Mouse (Mus musculus): ENCODE measurements around the gene Slamf9. TPM values are rescaled to one million over a fixed set of nuclear protein-coding genes. Genes with fewer than 3 reads are reported as not detected.

Gene Slamf9
- polyA plus RNA-seq, 1 experiment: 1.4 TPM

DNA sequence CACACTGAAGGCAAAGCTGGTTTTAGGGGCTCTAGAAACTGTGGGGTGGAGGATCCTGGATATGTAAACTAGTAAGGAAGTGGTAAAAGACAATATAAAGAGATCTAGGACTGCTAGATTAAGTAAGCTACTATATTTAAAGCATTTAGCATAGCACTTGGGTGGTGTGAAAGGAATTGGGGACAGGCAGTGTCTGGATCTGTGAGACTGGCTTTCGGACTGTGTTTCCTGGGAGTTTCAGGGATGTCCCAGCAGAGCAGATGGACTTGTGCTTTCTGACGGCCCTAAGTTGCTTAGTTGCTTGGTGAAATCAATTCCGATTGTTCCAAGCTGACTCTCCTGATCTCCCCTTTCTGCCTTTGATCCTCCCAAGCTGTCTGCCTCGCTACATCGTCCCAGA, 11.5 kb downstream of the Slamf9 start:
- TF ChIP-seq CTCF (IDR thresholded peaks at IDR 0.05; ENCODE audit: extremely low read depth, insufficient read depth, low read length) (no peak), POLR2A (IDR thresholded peaks at IDR 0.05; ENCODE audit: extremely low read depth, insufficient read depth, low read length) (no peak)
- H3K4me3 ChIP-seq (ENCODE audit: insufficient read depth, low read length): no peak overlapping the region
- no peaks in the 10 kb centered on the region for H3K4me1 ChIP-seq (ENCODE audit: control insufficient read depth, insufficient read depth, low read length)
- no peak overlapping the region for H3K27ac ChIP-seq (ENCODE audit: insufficient read depth, low read length)

DNA sequence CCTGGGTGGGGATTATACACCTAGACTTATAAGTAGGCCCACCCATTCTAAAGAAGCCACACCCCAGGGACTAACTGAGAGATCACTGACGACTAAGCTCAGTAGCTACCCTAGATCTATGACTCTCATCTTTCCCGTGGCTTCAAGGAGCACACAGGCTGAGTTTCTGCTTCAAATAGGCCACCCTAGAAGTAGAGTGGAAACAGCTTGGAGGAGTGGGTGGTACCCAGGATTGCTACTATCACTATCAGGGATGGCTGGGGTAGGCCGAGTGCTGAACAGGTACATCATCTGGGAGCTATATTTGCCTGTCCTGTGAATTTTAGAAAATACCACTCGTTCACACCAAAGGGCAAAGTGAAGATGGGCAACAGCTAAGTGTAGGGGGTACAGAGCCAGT, 12.7 kb downstream of the Slamf9 start:
- no peak overlapping the region for H3K4me3 ChIP-seq (ENCODE audit: insufficient read depth, low read length)
- TF ChIP-seq CTCF (IDR thresholded peaks at IDR 0.05; ENCODE audit: extremely low read depth, insufficient read depth, low read length): no peak
- TF ChIP-seq POLR2A (IDR thresholded peaks at IDR 0.05; ENCODE audit: extremely low read depth, insufficient read depth, low read length): no peak
- no peaks in the 10 kb centered on the region for H3K4me1 ChIP-seq (ENCODE audit: control insufficient read depth, insufficient read depth, low read length)

GRCm38 (mm10) chr1:172488831-172489230, 13.7 kb downstream of the Slamf9 start:
- H3K4me1 ChIP-seq (ENCODE audit: control insufficient read depth, insufficient read depth, low read length): no peaks in the 10 kb centered on the region
- no peak overlapping the region for H3K27ac ChIP-seq (ENCODE audit: insufficient read depth, low read length)
- H3K4me3 ChIP-seq (ENCODE audit: insufficient read depth, low read length): no peak overlapping the region
- no peak for TF ChIP-seq CTCF (IDR thresholded peaks at IDR 0.05; ENCODE audit: extremely low read depth, insufficient read depth, low read length)
- no peak for TF ChIP-seq POLR2A (IDR thresholded peaks at IDR 0.05; ENCODE audit: extremely low read depth, insufficient read depth, low read length)

More for the DNA sequence above, 12.7 kb downstream of the Slamf9 start:
- H3K27ac ChIP-seq (ENCODE audit: insufficient read depth, low read length): no peak overlapping the region

DNA sequence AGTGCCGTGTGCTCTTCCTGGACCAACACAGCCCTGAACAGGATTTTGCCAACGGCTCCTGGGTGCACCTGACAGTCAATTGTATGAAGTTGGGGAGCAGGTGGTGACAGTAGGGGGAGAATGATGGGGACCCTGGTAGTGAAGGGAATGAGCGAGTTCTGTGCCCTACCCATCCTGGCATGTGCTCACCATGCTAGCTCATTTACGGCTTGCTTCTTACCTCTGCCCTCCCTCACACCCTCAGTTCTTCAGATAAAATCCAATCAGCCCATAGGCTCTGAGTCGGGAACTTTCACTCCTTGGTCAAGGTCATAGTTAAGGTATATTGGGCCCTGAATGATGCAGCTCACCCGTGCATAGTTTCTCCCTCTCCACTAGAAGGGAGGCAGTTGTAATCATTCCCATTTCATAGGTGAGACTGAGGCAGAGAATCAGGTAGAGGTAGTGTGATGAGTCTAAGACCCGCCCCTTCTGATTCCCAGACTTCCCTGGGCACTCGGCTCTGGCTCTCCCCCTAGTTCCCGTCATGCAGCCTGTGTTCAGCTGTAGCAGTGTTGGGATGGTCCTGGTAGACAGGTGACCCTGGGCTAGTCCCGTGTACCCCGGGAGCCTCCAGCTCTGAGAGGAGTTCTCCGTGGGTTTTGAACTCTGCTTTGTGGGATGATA, 14.6 kb downstream of the Slamf9 start:
- no peak for TF ChIP-seq POLR2A (IDR thresholded peaks at IDR 0.05; ENCODE audit: extremely low read depth, insufficient read depth, low read length)
- no peak for TF ChIP-seq CTCF (IDR thresholded peaks at IDR 0.05; ENCODE audit: extremely low read depth, insufficient read depth, low read length)
- H3K4me1 ChIP-seq (ENCODE audit: control insufficient read depth, insufficient read depth, low read length): no peaks in the 10 kb centered on the region
- H3K4me3 ChIP-seq (ENCODE audit: insufficient read depth, low read length): peak overlapping the region; percentile 47; the same call in 1 of the 2 replicates
- H3K27ac ChIP-seq (ENCODE audit: insufficient read depth, low read length): no peak overlapping the region

DNA sequence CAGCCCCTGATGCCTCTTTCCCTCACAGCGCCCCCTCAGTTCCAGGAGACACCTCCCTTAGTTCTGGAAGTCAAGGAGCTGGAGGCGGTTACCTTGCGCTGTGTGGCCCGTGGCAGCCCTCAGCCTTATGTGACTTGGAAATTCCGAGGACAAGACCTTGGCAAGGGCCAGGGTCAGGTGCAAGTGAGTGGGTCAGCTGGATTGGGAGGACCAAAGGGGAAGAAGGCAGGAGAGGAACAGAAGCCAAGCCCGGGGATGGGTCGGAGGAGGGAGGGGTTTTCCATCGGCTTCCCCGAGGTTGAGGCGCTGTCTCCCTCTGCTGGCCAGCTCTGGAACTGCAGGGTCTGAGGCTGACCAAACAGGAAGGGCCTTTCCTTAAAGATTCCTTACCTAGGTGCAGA, 15.1 kb downstream of the Slamf9 start:
- Histone ChIP-seq H3K27ac (ENCODE audit: insufficient read depth, low read length) (no peak overlapping the region), H3K4me1 (ENCODE audit: control insufficient read depth, insufficient read depth, low read length) (no peaks in the 10 kb centered on the region), H3K4me3 (ENCODE audit: insufficient read depth, low read length) (peak overlapping the region; percentile 47)
- TF ChIP-seq POLR2A (IDR thresholded peaks at IDR 0.05; ENCODE audit: extremely low read depth, insufficient read depth, low read length): no peak
- peak; percentile 89 for TF ChIP-seq CTCF (IDR thresholded peaks at IDR 0.05; ENCODE audit: extremely low read depth, insufficient read depth, low read length)

DNA sequence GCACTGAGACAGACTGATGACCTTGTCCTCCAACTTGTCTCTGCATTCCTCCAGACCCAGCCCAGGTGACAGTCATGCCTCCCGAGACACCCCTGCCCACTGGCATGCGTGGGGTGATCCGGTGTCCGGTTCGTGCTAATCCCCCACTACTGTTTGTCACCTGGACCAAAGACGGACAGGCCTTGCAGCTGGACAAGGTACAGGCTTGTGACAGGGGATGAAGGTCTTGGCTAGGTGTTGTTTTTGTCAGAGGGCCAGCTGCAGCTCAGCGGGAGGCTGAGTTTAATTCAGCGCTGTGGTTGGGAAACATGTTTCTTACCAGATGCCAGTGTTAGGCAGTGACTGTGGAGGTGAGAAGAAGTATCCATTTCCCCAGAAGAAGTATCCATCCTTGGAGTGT, 16.9 kb downstream of the Slamf9 start:
- Histone ChIP-seq H3K27ac (ENCODE audit: insufficient read depth, low read length) (no peak overlapping the region), H3K4me1 (ENCODE audit: control insufficient read depth, insufficient read depth, low read length) (no peaks in the 10 kb centered on the region), H3K4me3 (ENCODE audit: insufficient read depth, low read length) (no peak overlapping the region)
- TF ChIP-seq CTCF (IDR thresholded peaks at IDR 0.05; ENCODE audit: extremely low read depth, insufficient read depth, low read length) (no peak), POLR2A (IDR thresholded peaks at IDR 0.05; ENCODE audit: extremely low read depth, insufficient read depth, low read length) (no peak)

DNA sequence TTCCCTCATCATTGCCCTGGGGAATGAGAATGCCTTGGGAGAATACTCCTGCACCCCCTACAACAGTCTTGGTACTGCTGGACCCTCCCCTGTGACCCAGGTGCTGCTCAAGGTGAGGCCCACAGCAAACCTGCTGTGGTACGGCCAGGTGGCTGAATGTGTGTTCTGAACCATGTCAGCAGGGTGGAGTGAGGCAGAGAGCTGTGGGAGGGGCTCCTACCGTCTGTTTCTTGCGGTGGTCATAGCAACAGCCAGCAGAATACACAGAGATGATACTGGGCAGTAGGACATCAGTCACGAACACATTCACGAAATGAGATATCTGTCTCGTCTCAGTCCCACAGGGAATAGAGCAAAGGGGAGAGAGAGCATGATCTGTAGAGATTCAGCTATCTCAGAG, 18.4 kb downstream of the Slamf9 start:
- Histone ChIP-seq H3K4me1 (ENCODE audit: control insufficient read depth, insufficient read depth, low read length) (no peaks in the 10 kb centered on the region), H3K4me3 (ENCODE audit: insufficient read depth, low read length) (no peak overlapping the region), H3K27ac (ENCODE audit: insufficient read depth, low read length) (no peak overlapping the region)
- TF ChIP-seq CTCF (IDR thresholded peaks at IDR 0.05; ENCODE audit: extremely low read depth, insufficient read depth, low read length) (no peak), POLR2A (IDR thresholded peaks at IDR 0.05; ENCODE audit: extremely low read depth, insufficient read depth, low read length) (no peak)

GRCm38 (mm10) chr1:172496030-172496429, 20.9 kb downstream of the Slamf9 start:
- H3K4me1 ChIP-seq (ENCODE audit: control insufficient read depth, insufficient read depth, low read length): no peaks in the 10 kb centered on the region
- TF ChIP-seq CTCF (IDR thresholded peaks at IDR 0.05; ENCODE audit: extremely low read depth, insufficient read depth, low read length) (no peak), POLR2A (IDR thresholded peaks at IDR 0.05; ENCODE audit: extremely low read depth, insufficient read depth, low read length) (no peak)

GRCm38 (mm10) chr1:172497428-172497827, 22.3 kb downstream of the Slamf9 start:
- TF ChIP-seq POLR2A (IDR thresholded peaks at IDR 0.05; ENCODE audit: extremely low read depth, insufficient read depth, low read length) (no peak), CTCF (IDR thresholded peaks at IDR 0.05; ENCODE audit: extremely low read depth, insufficient read depth, low read length) (no peak)
- Histone ChIP-seq H3K4me1 (ENCODE audit: control insufficient read depth, insufficient read depth, low read length) (no peaks in the 10 kb centered on the region), H3K27ac (ENCODE audit: insufficient read depth, low read length) (no peak overlapping the region), H3K4me3 (ENCODE audit: insufficient read depth, low read length) (no peak overlapping the region)

More at GRCm38 (mm10) chr1:172496030-172496429, 20.9 kb downstream of the Slamf9 start:
- Histone ChIP-seq H3K4me3 (ENCODE audit: insufficient read depth, low read length) (no peak overlapping the region), H3K27ac (ENCODE audit: insufficient read depth, low read length) (no peak overlapping the region)

DNA sequence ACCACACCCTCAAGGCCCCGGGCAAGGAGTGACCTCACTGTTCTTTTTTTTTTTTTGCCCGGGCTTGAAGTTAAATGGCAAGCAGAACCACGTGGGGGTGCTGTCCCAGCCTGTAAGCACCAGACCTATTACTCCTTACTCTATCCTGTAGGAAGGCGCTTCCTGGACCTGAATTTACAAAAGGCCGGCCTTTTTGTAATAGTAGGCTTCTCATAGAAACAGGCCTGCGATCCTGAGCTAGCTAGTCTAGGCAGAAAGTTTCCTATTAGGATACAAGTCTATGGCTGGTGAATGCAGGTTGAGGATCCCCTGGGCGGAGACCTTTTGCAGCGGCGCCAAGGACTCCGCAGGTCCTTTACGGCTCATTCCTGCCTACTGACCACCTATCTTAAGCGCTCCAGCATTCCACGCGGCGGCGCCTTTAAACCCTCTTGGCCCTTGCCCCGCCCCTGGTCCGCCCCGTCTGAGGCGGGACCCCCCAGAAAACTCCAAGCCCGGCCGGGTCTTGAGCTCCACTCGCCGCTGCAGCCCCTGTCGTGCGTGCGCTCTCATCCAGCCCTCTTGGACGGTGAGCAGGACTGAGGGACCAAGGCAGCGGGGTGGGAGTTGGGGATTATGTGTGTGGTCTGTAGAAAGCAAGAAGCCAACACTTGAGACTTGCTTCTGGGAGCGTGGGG, 24.7 kb downstream of the Slamf9 start, which contains the start of gene Tagln2:
Tagln2 (plus strand) TSS at position 283 of the 677 bp plus-strand sequence.
- Histone ChIP-seq H3K4me3 (ENCODE audit: insufficient read depth, low read length) (peak within 1 kb of the TSS; percentile 39), H3K4me1 (ENCODE audit: control insufficient read depth, insufficient read depth, low read length) (no peaks in the 10 kb centered on the region), H3K27ac (ENCODE audit: insufficient read depth, low read length) (peak within 1 kb of the TSS; percentile 21; the same call in 1 of the 2 replicates)
- TF ChIP-seq POLR2A (IDR thresholded peaks at IDR 0.05; ENCODE audit: extremely low read depth, insufficient read depth, low read length) (0 out of 2 replicates have a peak, but pooled peaks have one; percentile 32), CTCF (IDR thresholded peaks at IDR 0.05; ENCODE audit: extremely low read depth, insufficient read depth, low read length) (no peak)
